Mouse (Mus musculus) intestine, postnatal 0 days (tissue): ENCODE data around the gene Urm1. TPM values are rescaled to one million over a fixed set of nuclear protein-coding genes. Genes with fewer than 3 reads are reported as not detected.

Experiments used
- ATAC-seq: fragments of 200-750 bp; cut with Nextera tagmentation; 2 replicates; pipeline ENCODE4 v1.8.0; 2017; ENCODE audit warnings: mild to moderate bottlenecking, moderate TSS enrichment, moderate library complexity
- H3K27ac ChIP-seq: fragments of 300-500 bp; sonication (generic); 2 replicates; pipeline ENCODE4 v1.5.1; 2014; ENCODE audit warnings: mild to moderate bottlenecking, low read depth, low read length, moderate library complexity
- H3K27me3 ChIP-seq: fragments of 300-500 bp; sonication (generic); replicated peaks from 2 replicates; pipeline ENCODE4 v1.6.1; 2014; ENCODE audit warnings: low read length, mixed read lengths; ENCODE audit not compliant: control insufficient read depth, insufficient read depth
- H3K36me3 ChIP-seq: fragments of 300-500 bp; sonication (generic); 2 replicates; pipeline ENCODE4 v1.6.1; 2014; ENCODE audit warnings: mild to moderate bottlenecking, moderate library complexity; ENCODE audit not compliant: control insufficient read depth, insufficient read depth
- H3K4me1 ChIP-seq: fragments of 300-500 bp; sonication (generic); replicated peaks from 2 replicates; pipeline ENCODE4 v1.6.1; 2014; ENCODE audit warnings: antibody characterized with exemption, low read length, mixed read lengths; ENCODE audit not compliant: control insufficient read depth, insufficient read depth
- H3K4me2 ChIP-seq: fragments of 300-500 bp; sonication (generic); replicated peaks from 2 replicates; pipeline ENCODE4 v1.6.1; 2014; ENCODE audit warnings: low read depth, mild to moderate bottlenecking, moderate library complexity
- H3K4me3 ChIP-seq: fragments of 300-500 bp; sonication (generic); 2 replicates; pipeline ENCODE4 v1.5.1; 2014; ENCODE audit warnings: low read depth, low read length
- H3K9ac ChIP-seq: fragments of 300-500 bp; sonication (generic); 2 replicates; pipeline ENCODE4 v1.6.1; 2014; ENCODE audit warnings: mild to moderate bottlenecking, low read depth, low read length
- H3K9me3 ChIP-seq: fragments of 300-500 bp; sonication (generic); 2 replicates; pipeline ENCODE4 v1.6.1; 2016; ENCODE audit warnings: mixed run types; ENCODE audit not compliant: control insufficient read depth
- CTCF ChIP-seq: sonication (generic); IDR thresholded peaks from 2 replicates; pipeline ENCODE4 v1.5.1; 2016; ENCODE audit warnings: low read depth, mild to moderate bottlenecking, control low read depth, antibody characterized with exemption, moderate library complexity
- WGBS: fragments of 180-500 bp; shearing (Covaris S2); extraction: QIAGEN DNeasy Blood & Tissue Kit; methylation state at CpG from one replicate; pipeline ENCODE4 v1.1.7; 2014; 5-methylcytosine and 5-hydroxymethylcytosine counted together
- polyA plus RNA-seq: library from polyadenylated mRNA; unstranded; fragments of >200 nt; fragmentation: Nextera tagmentation; extraction: Ambion mirVana; gene quantifications from 2 replicates; pipeline ENCODE4 v1.2.1, GENCODE M21; 2015

Gene Urm1
- polyA plus RNA-seq, 1 experiment from 2014 or later, result 24.9 TPM

DNA sequence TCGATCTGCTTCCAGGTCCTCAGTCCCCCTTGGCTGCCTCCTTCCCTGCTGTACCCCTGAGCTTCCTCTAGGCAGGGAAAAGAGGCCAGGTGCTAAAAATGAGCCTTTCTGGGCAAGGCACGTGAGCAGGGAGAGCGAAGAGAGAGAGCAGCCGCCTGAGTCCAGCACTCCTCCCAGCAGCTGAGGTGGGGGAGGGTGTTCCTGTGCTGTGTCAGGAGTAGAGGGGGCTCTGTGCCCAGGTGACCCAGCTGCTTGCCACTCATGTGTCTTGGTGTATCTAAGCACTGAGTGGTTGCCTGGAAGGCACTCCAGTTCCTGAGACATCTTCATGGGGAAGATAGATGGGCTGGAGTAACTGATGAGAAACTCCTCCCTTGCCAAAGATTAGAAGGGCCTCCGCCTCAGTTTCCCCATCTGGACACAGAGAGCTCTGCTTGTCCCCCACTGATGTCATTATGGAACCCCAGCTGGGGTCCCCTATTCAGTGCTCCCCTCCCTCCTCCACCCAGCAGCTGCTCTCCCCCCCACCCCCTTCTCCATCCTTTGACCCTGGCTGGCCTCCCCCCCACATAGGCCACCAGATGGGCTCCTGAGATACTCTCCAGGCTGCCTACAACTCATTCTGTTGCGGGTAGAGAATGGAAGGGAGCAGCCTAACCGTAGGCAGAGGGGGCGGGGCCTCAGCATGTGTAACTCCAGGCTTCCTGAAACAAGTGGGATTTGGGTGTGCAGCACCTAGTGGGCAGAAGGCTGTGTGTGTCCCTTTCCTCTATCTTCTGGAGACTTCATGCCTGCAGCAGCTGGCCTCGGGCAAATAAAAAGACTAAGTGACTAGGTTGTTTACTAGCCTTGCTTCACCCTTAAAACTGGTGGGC lies 23.6 kb downstream of the Urm1 start:
- H3K4me2 ChIP-seq, result no peak overlapping the region
- 72% methylated on average over 9 of the region's 9 CpGs for WGBS
- H3K9me3 ChIP-seq, result no peaks in the 10 kb centered on the region
- ATAC-seq, result no peak
- no peak for TF ChIP-seq CTCF
- H3K4me3 ChIP-seq, result no peak overlapping the region
- H3K27me3 ChIP-seq, result no peaks in the 10 kb centered on the region
- H3K4me1 ChIP-seq, result no peaks in the 10 kb centered on the region
- no peak overlapping the region for H3K27ac ChIP-seq
- peaks cover 54% of the 10 kb centered on the region for H3K36me3 ChIP-seq
- no peak overlapping the region for H3K9ac ChIP-seq

DNA sequence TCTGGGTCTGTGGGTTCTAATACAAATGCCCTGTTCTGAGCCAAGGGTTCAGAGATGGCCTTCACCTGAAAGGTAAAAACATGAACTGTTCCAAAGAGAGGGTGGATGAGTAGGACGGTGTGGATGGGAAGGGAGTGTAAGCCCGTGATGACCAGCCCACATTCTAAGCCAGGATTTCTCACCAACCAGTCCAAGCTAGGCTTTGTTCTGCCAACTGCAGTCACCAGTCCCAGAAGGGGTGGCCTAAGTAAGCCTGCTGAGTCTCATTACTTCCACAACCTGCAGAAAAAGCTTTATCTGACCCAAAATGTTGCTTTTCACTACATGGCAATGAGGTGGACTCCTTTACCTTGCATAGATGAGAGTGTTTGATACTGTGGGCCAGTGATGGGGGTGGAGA lies 24.2 kb downstream of the Urm1 start:
- H3K9ac ChIP-seq, result no peak overlapping the region
- no peak for TF ChIP-seq CTCF
- WGBS, result 93% methylated on average over 2 of the region's 2 CpGs
- no peaks in the 10 kb centered on the region for H3K4me1 ChIP-seq
- no peaks in the 10 kb centered on the region for H3K9me3 ChIP-seq
- no peak overlapping the region for H3K27ac ChIP-seq
- no peaks in the 10 kb centered on the region for H3K27me3 ChIP-seq
- H3K36me3 ChIP-seq, result peaks cover 47% of the 10 kb centered on the region
- H3K4me2 ChIP-seq, result no peak overlapping the region
- H3K4me3 ChIP-seq, result no peak overlapping the region
- no peak for ATAC-seq

- no peak overlapping the region for H3K4me3 ChIP-seq
- ATAC-seq, result no peak
- no peak for TF ChIP-seq CTCF
- no peak overlapping the region for H3K4me2 ChIP-seq
- no peak overlapping the region for H3K27ac ChIP-seq
- 58% methylated on average over 3 of the region's 3 CpGs for WGBS
- H3K4me1 ChIP-seq, result no peaks in the 10 kb centered on the region
- no peaks in the 10 kb centered on the region for H3K27me3 ChIP-seq
- H3K9me3 ChIP-seq, result no peaks in the 10 kb centered on the region
- H3K36me3 ChIP-seq, result peaks cover 43% of the 10 kb centered on the region
- H3K9ac ChIP-seq, result no peak overlapping the region
These were observed 24.8 kb downstream of the Urm1 start for GRCm38 (mm10) chr2:29844661-29845060.

DNA sequence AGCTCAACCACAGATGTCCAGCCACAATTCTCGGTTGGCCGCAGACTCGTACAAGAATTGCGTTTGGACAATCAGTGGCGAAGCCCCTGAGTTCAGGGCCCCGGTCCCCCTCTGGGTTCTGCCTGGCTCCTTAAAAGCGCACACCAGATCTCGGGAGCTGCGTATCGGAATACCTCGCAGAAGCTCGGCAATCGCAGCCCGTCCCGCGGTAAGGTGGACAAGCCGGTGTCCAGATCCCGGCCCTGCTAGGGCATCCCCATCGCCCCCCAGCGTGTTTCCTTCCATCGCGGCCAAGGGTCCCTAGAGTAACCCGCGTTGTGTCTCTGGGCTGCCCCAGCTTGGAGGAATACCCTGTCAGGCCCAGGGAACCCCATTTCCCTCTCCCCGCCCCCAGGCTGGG lies 25.8 kb downstream of the Urm1 start:
- peaks cover 40% of the 10 kb centered on the region for H3K36me3 ChIP-seq
- H3K9ac ChIP-seq, result 0 out of 2 replicates have a peak overlapping the region, but pooled peaks have one; percentile 42
- no peaks in the 10 kb centered on the region for H3K27me3 ChIP-seq
- peak overlapping the region; percentile 66 for H3K4me2 ChIP-seq
- TF ChIP-seq CTCF, result no peak
- H3K27ac ChIP-seq, result no peak overlapping the region
- peak overlapping the region; percentile 25 for H3K4me3 ChIP-seq
- no peaks in the 10 kb centered on the region for H3K9me3 ChIP-seq
- H3K4me1 ChIP-seq, result no peaks in the 10 kb centered on the region
- ATAC-seq, result no peak
- 48% methylated on average over 24 of the region's 25 CpGs for WGBS

- peak; percentile 57; the same call in 1 of the 2 replicates for ATAC-seq
- WGBS, result 15% methylated on average over 47 of the region's 47 CpGs
These were observed 26.4 kb downstream of the Urm1 start for GRCm38 (mm10) chr2:29846061-29846853.

DNA sequence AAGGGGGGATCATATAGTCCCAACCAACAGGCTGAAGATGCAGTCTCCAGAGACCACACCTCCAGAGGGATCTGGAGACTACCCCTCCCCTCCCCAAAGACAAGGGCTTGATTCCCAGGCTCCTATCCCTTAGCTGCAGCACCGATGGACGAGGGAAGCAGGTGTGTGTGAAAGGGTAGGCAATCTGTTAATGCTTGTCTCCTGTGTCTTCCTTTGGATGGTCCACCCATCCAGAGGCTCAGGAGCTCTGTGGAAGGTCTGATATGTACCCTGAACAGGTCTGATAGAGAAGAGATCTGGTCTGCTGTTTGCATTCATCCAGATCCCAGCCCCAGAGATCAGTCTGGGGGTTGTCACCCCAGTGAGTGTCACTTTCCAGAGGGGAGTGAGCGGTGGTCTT lies 27.0 kb downstream of the Urm1 start:
- Histone ChIP-seq H3K4me2 (no peak overlapping the region), H3K27ac (no peak overlapping the region), H3K9ac (no peak overlapping the region), H3K9me3 (no peaks in the 10 kb centered on the region), H3K4me3 (no peak overlapping the region), H3K27me3 (no peaks in the 10 kb centered on the region), H3K4me1 (no peaks in the 10 kb centered on the region), H3K36me3 (peaks cover 30% of the 10 kb centered on the region)
- TF ChIP-seq CTCF, result no peak
- 56% methylated on average over 3 of the region's 3 CpGs for WGBS
- no peak for ATAC-seq

More at GRCm38 (mm10) chr2:29846061-29846853, 26.4 kb downstream of the Urm1 start:
- no peaks in the 10 kb centered on the region for H3K9me3 ChIP-seq
- no peaks in the 10 kb centered on the region for H3K27me3 ChIP-seq
- H3K9ac ChIP-seq, result 0 out of 2 replicates have a peak overlapping the region, but pooled peaks have one; percentile 42
- no peak overlapping the region for H3K27ac ChIP-seq
- H3K4me3 ChIP-seq, result peak overlapping the region; percentile 25
- TF ChIP-seq CTCF, result no peak
- peak overlapping the region; percentile 66 for H3K4me2 ChIP-seq
- no peaks in the 10 kb centered on the region for H3K4me1 ChIP-seq
- H3K36me3 ChIP-seq, result peaks cover 36% of the 10 kb centered on the region
